Mouse (Mus musculus): ENCODE results near the gene Stx5a. TPM values are rescaled to one million over a fixed set of nuclear protein-coding genes. Genes with fewer than 3 reads are reported as not detected.
A peak's percentile ranks its signal among the peaks of the same experiment; 100 is the strongest.
"Not testable (repeated sequence)": the region's sequence is repeated elsewhere in the genome, so short reads cannot be mapped to it uniquely, and the experiment has no call there.

The Stx5a gene
- polyA plus RNA-seq, 1 experiment from 2014 or later: 83.4 TPM

GRCm38 (mm10) chr19:8714653-8715481, 26.3 kb upstream of the Stx5a start:
- Histone ChIP-seq H3K4me1 (replicated peaks; ENCODE audit: control insufficient read depth, insufficient read depth, low read length) (no peaks in the 10 kb centered on the region), H3K27me3 (replicated peaks; ENCODE audit: control insufficient read depth, insufficient read depth, low read length) (no peaks in the 10 kb centered on the region), H3K4me2 (replicated peaks; ENCODE audit: low read depth) (0 out of 2 replicates have a peak overlapping the region, but pooled peaks have one; percentile 69), H3K36me3 (ENCODE audit: control insufficient read depth, insufficient read depth) (peaks cover 10% of the 10 kb centered on the region), H3K9ac (ENCODE audit: low read depth, low read length) (no peak overlapping the region), H3K4me3 (ENCODE audit: low read depth, low read length) (no peak overlapping the region), H3K9me3 (ENCODE audit: control insufficient read depth) (no peaks in the 10 kb centered on the region), H3K27ac (ENCODE audit: low read depth, low read length) (peak overlapping the region; percentile 97)
- ATAC-seq: peak; percentile 31
- TF ChIP-seq CTCF (IDR thresholded peaks at IDR 0.05; ENCODE audit: low read depth): peak; percentile 34
- 55% methylated on average over 10 of the region's 10 CpGs for WGBS

GRCm38 (mm10) chr19:8715868-8716766, 25.1 kb upstream of the Stx5a start:
- H3K9ac ChIP-seq (ENCODE audit: low read depth, low read length): no peak overlapping the region
- H3K27ac ChIP-seq (ENCODE audit: low read depth, low read length): peak overlapping the region; percentile 47
- H3K4me2 ChIP-seq (replicated peaks; ENCODE audit: low read depth): no peak overlapping the region
- no peaks in the 10 kb centered on the region for H3K9me3 ChIP-seq (ENCODE audit: control insufficient read depth)
- WGBS: 83% methylated on average over 10 of the region's 10 CpGs
- H3K4me1 ChIP-seq (replicated peaks; ENCODE audit: control insufficient read depth, insufficient read depth, low read length): no peaks in the 10 kb centered on the region
- H3K4me3 ChIP-seq (ENCODE audit: low read depth, low read length): no peak overlapping the region
- no peak for TF ChIP-seq CTCF (IDR thresholded peaks at IDR 0.05; ENCODE audit: low read depth)
- H3K27me3 ChIP-seq (replicated peaks; ENCODE audit: control insufficient read depth, insufficient read depth, low read length): no peaks in the 10 kb centered on the region
- no peaks in the 10 kb centered on the region for H3K36me3 ChIP-seq (ENCODE audit: control insufficient read depth, insufficient read depth)
- ATAC-seq: no peak

GRCm38 (mm10) chr19:8716767-8717475, 24.3 kb upstream of the Stx5a start:
- Histone ChIP-seq H3K4me2 (replicated peaks; ENCODE audit: low read depth) (no peak overlapping the region), H3K4me1 (replicated peaks; ENCODE audit: control insufficient read depth, insufficient read depth, low read length) (no peaks in the 10 kb centered on the region), H3K4me3 (ENCODE audit: low read depth, low read length) (no peak overlapping the region), H3K27me3 (replicated peaks; ENCODE audit: control insufficient read depth, insufficient read depth, low read length) (no peaks in the 10 kb centered on the region), H3K36me3 (ENCODE audit: control insufficient read depth, insufficient read depth) (no peaks in the 10 kb centered on the region), H3K27ac (ENCODE audit: low read depth, low read length) (peak overlapping the region; percentile 58; the same call in 1 of the 2 replicates), H3K9ac (ENCODE audit: low read depth, low read length) (no peak overlapping the region), H3K9me3 (ENCODE audit: control insufficient read depth) (no peaks in the 10 kb centered on the region)
- TF ChIP-seq CTCF (IDR thresholded peaks at IDR 0.05; ENCODE audit: low read depth): no peak
- peak; percentile 23; the same call in 1 of the 2 replicates for ATAC-seq
- 60% methylated on average over 8 of the region's 10 CpGs for WGBS

- Histone ChIP-seq H3K9me3 (ENCODE audit: control insufficient read depth) (no peaks in the 10 kb centered on the region), H3K4me1 (replicated peaks; ENCODE audit: control insufficient read depth, insufficient read depth, low read length) (no peaks in the 10 kb centered on the region), H3K36me3 (ENCODE audit: control insufficient read depth, insufficient read depth) (no peaks in the 10 kb centered on the region), H3K27ac (ENCODE audit: low read depth, low read length) (no peak overlapping the region), H3K4me2 (replicated peaks; ENCODE audit: low read depth) (no peak overlapping the region), H3K4me3 (ENCODE audit: low read depth, low read length) (no peak overlapping the region), H3K27me3 (replicated peaks; ENCODE audit: control insufficient read depth, insufficient read depth, low read length) (no peaks in the 10 kb centered on the region), H3K9ac (ENCODE audit: low read depth, low read length) (no peak overlapping the region)
- WGBS: 65% methylated on average over 3 of the region's 3 CpGs
- peak; percentile 88 for TF ChIP-seq CTCF (IDR thresholded peaks at IDR 0.05; ENCODE audit: low read depth)
- no peak for ATAC-seq
Measured at GRCm38 (mm10) chr19:8718357-8718756, 22.9 kb upstream of the Stx5a start.

- H3K4me3 ChIP-seq (ENCODE audit: low read depth, low read length): not testable (repeated sequence)
- peak; percentile 45 for TF ChIP-seq CTCF (IDR thresholded peaks at IDR 0.05; ENCODE audit: low read depth)
Measured at GRCm38 (mm10) chr19:8719037-8719436, 22.2 kb upstream of the Stx5a start.

More at GRCm38 (mm10) chr19:8719037-8719436, 22.2 kb upstream of the Stx5a start:
- not testable (repeated sequence) for ATAC-seq; H3K27me3 ChIP-seq (replicated peaks; ENCODE audit: control insufficient read depth, insufficient read depth, low read length); H3K36me3 ChIP-seq (ENCODE audit: control insufficient read depth, insufficient read depth); H3K4me1 ChIP-seq (replicated peaks; ENCODE audit: control insufficient read depth, insufficient read depth, low read length); H3K27ac ChIP-seq (ENCODE audit: low read depth, low read length); H3K9me3 ChIP-seq (ENCODE audit: control insufficient read depth); H3K4me2 ChIP-seq (replicated peaks; ENCODE audit: low read depth); H3K9ac ChIP-seq (ENCODE audit: low read depth, low read length)

All from intestine, postnatal 0 days (tissue).